Mouse (Mus musculus): ENCODE results near the gene Col9a1.

- TF ChIP-seq POLR2A (IDR thresholded peaks at IDR 0.05; ENCODE audit: low read depth, low read length) (no peak), CTCF (IDR thresholded peaks at IDR 0.05; ENCODE audit: extremely low read depth, insufficient read depth, insufficient read length, insufficient replicate concordance) (no peak)
Observed at GRCm38 (mm10) chr1:24133853-24134252, 43.6 kb upstream of the Col9a1 start.

Data from spleen, adult 2 months (tissue).